ENCODE assay signal across 18 mouse cellular contexts in genomic region chr12:106399085-106399484, GRCm38 (mm10).
A peak's percentile ranks its signal among the peaks of the same experiment; 100 is the strongest.
DNase-seq lines count a peak whose midpoint lies in the region; ATAC-seq and TF ChIP-seq lines count a peak whose summit lies in the region.
"Had no signal": no experiment of that assay in that cellular context is flagged by ENCODE, and none has a peak within 500 bp of the region (broad histone marks: within the 10 kb centered on the region; RNA-seq: fewer than 3 reads in every experiment).

No protein-coding gene starts in this region.

- H3K36me3 ChIP-seq in forebrain, embryonic 15.5 days = no peaks in the 10 kb centered on the region
- H3K36me3 ChIP-seq in forebrain, embryonic 11.5 days (ENCODE audit: control insufficient read depth, insufficient read depth, low read length) = no peaks in the 10 kb centered on the region
- H3K36me3 ChIP-seq in forebrain, embryonic 16.5 days (ENCODE audit: control insufficient read depth, insufficient read depth) = no peaks in the 10 kb centered on the region
- H3K36me3 ChIP-seq in kidney, embryonic 15.5 days = no peaks in the 10 kb centered on the region
- H3K36me3 ChIP-seq: embryonic facial prominence, embryonic 15.5 days; heart, embryonic 12.5 days; hindbrain, embryonic 15.5 days; intestine, embryonic 15.5 days; limb, embryonic 13.5 days; liver, embryonic 13.5 days had no signal

- H3K9ac ChIP-seq in forebrain, embryonic 15.5 days (replicated peaks) = no peak overlapping the region
- H3K9ac ChIP-seq in forebrain, embryonic 11.5 days (ENCODE audit: low read length) = no peak overlapping the region
- H3K9ac ChIP-seq in forebrain, embryonic 16.5 days (replicated peaks; ENCODE audit: low read depth, low read length) = no peak overlapping the region
- no peak overlapping the region for H3K9ac ChIP-seq in kidney, embryonic 15.5 days
- H3K9ac ChIP-seq: embryonic facial prominence, embryonic 15.5 days; heart, embryonic 12.5 days; hindbrain, embryonic 15.5 days; intestine, embryonic 15.5 days; limb, embryonic 13.5 days; liver, embryonic 13.5 days; lung, embryonic 14.5 days had no signal

- WGBS in forebrain, embryonic 15.5 days = 68% methylated on average over 17 of the region's 17 CpGs
- 91% methylated on average over 17 of the region's 17 CpGs for WGBS in forebrain, embryonic 11.5 days
- 66% methylated on average over 17 of the region's 17 CpGs for WGBS in forebrain, embryonic 16.5 days
- 69% methylated on average over 17 of the region's 17 CpGs for WGBS in kidney, embryonic 15.5 days

- no peak overlapping the region for H3K4me3 ChIP-seq in forebrain, embryonic 15.5 days
- no peak overlapping the region for H3K4me3 ChIP-seq in forebrain, embryonic 11.5 days (ENCODE audit: low read depth, low read length)
- no peak overlapping the region for H3K4me3 ChIP-seq in forebrain, embryonic 16.5 days (replicated peaks; ENCODE audit: low read length)
- H3K4me3 ChIP-seq in kidney, embryonic 15.5 days (replicated peaks) = no peak overlapping the region
- H3K4me3 ChIP-seq: embryonic facial prominence, embryonic 15.5 days; heart, embryonic 12.5 days; hindbrain, embryonic 15.5 days; intestine, embryonic 15.5 days; limb, embryonic 13.5 days; liver, embryonic 13.5 days had no signal

- H3K9me3 ChIP-seq in forebrain, embryonic 15.5 days = no peaks in the 10 kb centered on the region
- H3K9me3 ChIP-seq in forebrain, embryonic 11.5 days (ENCODE audit: control insufficient read depth, low read length) = no peaks in the 10 kb centered on the region
- no peaks in the 10 kb centered on the region for H3K9me3 ChIP-seq in forebrain, embryonic 16.5 days (ENCODE audit: control insufficient read depth, low read length)
- no peaks in the 10 kb centered on the region for H3K9me3 ChIP-seq in kidney, embryonic 15.5 days (replicated peaks)
- H3K9me3 ChIP-seq: embryonic facial prominence, embryonic 15.5 days; hindbrain, embryonic 15.5 days; intestine, embryonic 15.5 days; limb, embryonic 13.5 days; liver, embryonic 13.5 days had no signal

- TF ChIP-seq POLR2A in brain, embryonic 14.5 days (IDR thresholded peaks at IDR 0.05; ENCODE audit: borderline replicate concordance, extremely low read depth, insufficient read depth, insufficient read length, poor library complexity, severe bottlenecking) = no peak

- ATAC-seq in forebrain, embryonic 15.5 days (replicated peaks) = peak; percentile 70; the same call in 1 of the 2 replicates
- ATAC-seq in forebrain, embryonic 11.5 days (replicated peaks; ENCODE audit: low FRiP score) = no peak
- peak; percentile 71 for ATAC-seq in forebrain, embryonic 16.5 days
- ATAC-seq in kidney, embryonic 15.5 days (replicated peaks; ENCODE audit: low FRiP score) = no peak
- ATAC-seq: intestine, embryonic 15.5 days had no signal

- no peaks in the 10 kb centered on the region for H3K27me3 ChIP-seq in forebrain, embryonic 15.5 days
- no peaks in the 10 kb centered on the region for H3K27me3 ChIP-seq in forebrain, embryonic 11.5 days (ENCODE audit: control insufficient read depth, insufficient read depth, low read length)
- no peaks in the 10 kb centered on the region for H3K27me3 ChIP-seq in forebrain, embryonic 16.5 days (replicated peaks; ENCODE audit: control insufficient read depth, insufficient read depth, low read length)
- H3K27me3 ChIP-seq in kidney, embryonic 15.5 days = no peaks in the 10 kb centered on the region
- H3K27me3 ChIP-seq: embryonic facial prominence, embryonic 15.5 days; heart, embryonic 12.5 days; hindbrain, embryonic 15.5 days; intestine, embryonic 15.5 days; limb, embryonic 13.5 days; liver, embryonic 13.5 days had no signal

- no peak overlapping the region for H3K4me2 ChIP-seq in forebrain, embryonic 15.5 days (replicated peaks)
- no peak overlapping the region for H3K4me2 ChIP-seq in forebrain, embryonic 11.5 days (ENCODE audit: low read depth, low read length, severe bottlenecking)
- no peak overlapping the region for H3K4me2 ChIP-seq in forebrain, embryonic 16.5 days (ENCODE audit: low read length)
- H3K4me2 ChIP-seq in kidney, embryonic 15.5 days = no peak overlapping the region
- H3K4me2 ChIP-seq: embryonic facial prominence, embryonic 15.5 days; heart, embryonic 12.5 days; hindbrain, embryonic 15.5 days; intestine, embryonic 15.5 days; limb, embryonic 13.5 days; liver, embryonic 13.5 days; lung, embryonic 14.5 days had no signal

- TF ChIP-seq CTCF in brain, embryonic 14.5 days (IDR thresholded peaks at IDR 0.05; ENCODE audit: borderline replicate concordance, extremely low read depth, insufficient read depth, insufficient read length) = no peak

- DNase-seq in forebrain, embryonic 11.5 days (ENCODE audit: low spot score) = no peak
- DNase-seq in brain, embryonic 14.5 days (ENCODE audit: low read depth) = peak; percentile 68
- peak; percentile 13 for DNase-seq in cerebellum, adult 8-10 months
- no peak for DNase-seq in kidney, adult 8-10 months
- DNase-seq: B cell, adult 2 months; kidney, postnatal 4 days; liver, embryonic 13.5 days; lung, embryonic 14.5 days; lung, postnatal 36 days had no signal

- peaks cover 6% of the 10 kb centered on the region for H3K4me1 ChIP-seq in forebrain, embryonic 15.5 days
- H3K4me1 ChIP-seq in forebrain, embryonic 11.5 days (replicated peaks; ENCODE audit: control insufficient read depth, insufficient read depth, low read length) = no peaks in the 10 kb centered on the region
- H3K4me1 ChIP-seq in forebrain, embryonic 16.5 days (replicated peaks; ENCODE audit: control insufficient read depth, insufficient read depth, low read length) = peaks cover 12% of the 10 kb centered on the region
- H3K4me1 ChIP-seq in kidney, embryonic 15.5 days = no peaks in the 10 kb centered on the region
- H3K4me1 ChIP-seq: embryonic facial prominence, embryonic 15.5 days; heart, embryonic 12.5 days; hindbrain, embryonic 15.5 days; intestine, embryonic 15.5 days; limb, embryonic 13.5 days; liver, embryonic 13.5 days had no signal

- H3K27ac ChIP-seq in forebrain, embryonic 15.5 days (replicated peaks) = peak overlapping the region; percentile 69
- no peak overlapping the region for H3K27ac ChIP-seq in forebrain, embryonic 11.5 days (ENCODE audit: low read depth, low read length)
- peak overlapping the region; percentile 30 for H3K27ac ChIP-seq in forebrain, embryonic 16.5 days (ENCODE audit: low read length)
- H3K27ac ChIP-seq in kidney, embryonic 15.5 days = no peak overlapping the region
- H3K27ac ChIP-seq: embryonic facial prominence, embryonic 15.5 days; hindbrain, embryonic 15.5 days; intestine, embryonic 15.5 days; limb, embryonic 13.5 days; liver, embryonic 13.5 days; stomach, postnatal 0 days had no signal

Comparison
In these comparisons a context has a peak if more than half of its experiments do, and no peak if none do; other contexts are left out.
1. ATAC-seq: peak in forebrain, embryonic 15.5 days (single experiment) and forebrain, embryonic 16.5 days (single experiment); none in forebrain, embryonic 11.5 days (single experiment) and kidney, embryonic 15.5 days (single experiment).
2. H3K27ac ChIP-seq: peak in forebrain, embryonic 15.5 days (single experiment) and forebrain, embryonic 16.5 days (single experiment); none in forebrain, embryonic 11.5 days (single experiment) and kidney, embryonic 15.5 days (single experiment).
3. DNase-seq: peak in brain, embryonic 14.5 days (single experiment) and cerebellum, adult 8-10 months (single experiment); none in forebrain, embryonic 11.5 days (single experiment) and kidney, adult 8-10 months (0 of 2).